Mouse (Mus musculus): ENCODE results near the gene Gatd1. TPM values are rescaled to one million over a fixed set of nuclear protein-coding genes. Genes with fewer than 3 reads are reported as not detected.

The Gatd1 gene
- polyA plus RNA-seq, 1 experiment from 2014 or later: 13.5 TPM

DNA sequence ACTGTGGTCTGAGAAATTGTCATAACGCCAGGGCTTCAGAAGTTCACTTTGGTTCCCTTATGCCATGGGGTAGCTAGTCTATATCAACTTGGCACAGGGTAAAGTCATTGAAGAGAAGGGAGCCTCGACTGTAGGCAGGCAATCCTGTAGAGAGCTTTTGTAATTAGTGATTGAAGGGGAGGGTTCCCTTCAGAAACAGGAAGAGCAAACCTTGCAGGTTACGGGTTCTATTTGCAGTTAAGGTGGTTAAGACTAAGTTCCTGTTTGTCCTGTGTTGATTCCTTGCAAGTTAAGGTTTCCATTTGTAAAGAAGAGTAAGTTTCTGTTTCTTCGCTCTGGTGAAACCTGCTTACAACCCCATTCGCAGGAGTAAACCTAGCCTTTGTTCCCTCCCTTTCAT is 44.0 kb downstream of the Gatd1 start:
- no peak for ATAC-seq (ENCODE audit: low read depth)
- peaks cover 23% of the 10 kb centered on the region for H3K4me1 ChIP-seq (ENCODE audit: control insufficient read depth, low read depth, low read length)
- no peak overlapping the region; the same call in 1 of the 2 replicates for H3K9ac ChIP-seq (ENCODE audit: low read depth, low read length)
- H3K27me3 ChIP-seq (ENCODE audit: control insufficient read depth, insufficient read depth, low read depth, low read length): no peaks in the 10 kb centered on the region
- no peak overlapping the region for H3K4me2 ChIP-seq (ENCODE audit: low read depth, low read length)
- WGBS (ENCODE audit: insufficient replicate concordance): 32% methylated on average over 5 of the region's 5 CpGs
- H3K9me3 ChIP-seq (replicated peaks; ENCODE audit: control insufficient read depth, low read length): no peaks in the 10 kb centered on the region
- no peaks in the 10 kb centered on the region for H3K36me3 ChIP-seq (ENCODE audit: control insufficient read depth, insufficient read depth)
- H3K27ac ChIP-seq (ENCODE audit: low read length): peak overlapping the region; percentile 51
- no peak overlapping the region for H3K4me3 ChIP-seq (ENCODE audit: low read depth, low read length)

DNA sequence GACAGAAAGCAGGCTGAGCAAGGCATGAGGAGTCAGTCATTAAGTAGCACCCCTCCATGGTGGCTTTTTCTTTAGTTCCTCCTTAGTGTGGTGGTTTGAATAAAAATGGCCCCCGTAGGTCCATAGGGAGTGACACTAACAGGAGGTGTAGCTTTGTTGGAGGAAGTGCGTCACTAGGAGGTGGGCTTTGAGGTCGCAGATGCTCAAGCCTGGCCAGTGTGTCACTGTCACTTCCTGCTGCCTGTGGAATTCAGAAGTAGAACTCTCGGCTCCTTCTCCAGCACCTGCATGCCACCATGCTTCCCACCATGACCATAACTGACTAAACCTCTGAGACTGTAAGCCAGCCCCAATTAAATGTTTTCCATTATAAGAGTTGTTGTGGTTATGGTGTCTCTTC is 46.6 kb downstream of the Gatd1 start:
- Histone ChIP-seq H3K27ac (ENCODE audit: low read length) (no peak overlapping the region), H3K4me2 (ENCODE audit: low read depth, low read length) (no peak overlapping the region), H3K36me3 (ENCODE audit: control insufficient read depth, insufficient read depth) (no peaks in the 10 kb centered on the region), H3K4me3 (ENCODE audit: low read depth, low read length) (no peak overlapping the region), H3K9me3 (replicated peaks; ENCODE audit: control insufficient read depth, low read length) (no peaks in the 10 kb centered on the region), H3K9ac (ENCODE audit: low read depth, low read length) (no peak overlapping the region), H3K4me1 (ENCODE audit: control insufficient read depth, low read depth, low read length) (peaks cover 41% of the 10 kb centered on the region), H3K27me3 (ENCODE audit: control insufficient read depth, insufficient read depth, low read depth, low read length) (no peaks in the 10 kb centered on the region)
- WGBS (ENCODE audit: insufficient replicate concordance): 71% methylated on average over 4 of the region's 4 CpGs
- no peak for ATAC-seq (ENCODE audit: low read depth)

DNA sequence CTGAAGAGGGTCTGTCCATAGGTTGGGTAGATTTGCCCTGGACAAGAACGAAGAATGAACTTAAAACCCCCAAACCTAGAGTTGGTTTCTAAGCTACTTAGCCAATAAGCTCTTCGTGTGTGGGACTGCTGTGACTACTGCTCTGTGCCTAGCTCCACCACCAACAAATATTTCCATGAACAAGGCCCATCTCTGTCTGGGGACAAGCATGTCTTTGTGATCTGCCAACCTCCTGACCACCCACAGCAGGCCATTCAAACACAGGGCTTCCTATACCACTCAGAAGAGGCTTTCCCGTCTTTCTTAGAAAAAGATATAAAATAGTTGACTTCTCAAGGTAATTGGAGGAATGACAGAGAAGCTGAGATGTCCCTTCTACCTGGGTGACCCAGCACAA is 48.9 kb downstream of the Gatd1 start:
- Histone ChIP-seq H3K36me3 (ENCODE audit: control insufficient read depth, insufficient read depth) (no peaks in the 10 kb centered on the region), H3K4me3 (ENCODE audit: low read depth, low read length) (no peak overlapping the region), H3K9me3 (replicated peaks; ENCODE audit: control insufficient read depth, low read length) (no peaks in the 10 kb centered on the region), H3K9ac (ENCODE audit: low read depth, low read length) (peak overlapping the region; percentile 54; the same call in 1 of the 2 replicates), H3K27me3 (ENCODE audit: control insufficient read depth, insufficient read depth, low read depth, low read length) (peaks cover 7% of the 10 kb centered on the region), H3K4me2 (ENCODE audit: low read depth, low read length) (peak overlapping the region; percentile 59), H3K27ac (ENCODE audit: low read length) (peak overlapping the region; percentile 97), H3K4me1 (ENCODE audit: control insufficient read depth, low read depth, low read length) (peaks cover 36% of the 10 kb centered on the region)
- no peak for ATAC-seq (ENCODE audit: low read depth)
- 55% methylated on average over 3 of the region's 3 CpGs for WGBS (ENCODE audit: insufficient replicate concordance)

DNA sequence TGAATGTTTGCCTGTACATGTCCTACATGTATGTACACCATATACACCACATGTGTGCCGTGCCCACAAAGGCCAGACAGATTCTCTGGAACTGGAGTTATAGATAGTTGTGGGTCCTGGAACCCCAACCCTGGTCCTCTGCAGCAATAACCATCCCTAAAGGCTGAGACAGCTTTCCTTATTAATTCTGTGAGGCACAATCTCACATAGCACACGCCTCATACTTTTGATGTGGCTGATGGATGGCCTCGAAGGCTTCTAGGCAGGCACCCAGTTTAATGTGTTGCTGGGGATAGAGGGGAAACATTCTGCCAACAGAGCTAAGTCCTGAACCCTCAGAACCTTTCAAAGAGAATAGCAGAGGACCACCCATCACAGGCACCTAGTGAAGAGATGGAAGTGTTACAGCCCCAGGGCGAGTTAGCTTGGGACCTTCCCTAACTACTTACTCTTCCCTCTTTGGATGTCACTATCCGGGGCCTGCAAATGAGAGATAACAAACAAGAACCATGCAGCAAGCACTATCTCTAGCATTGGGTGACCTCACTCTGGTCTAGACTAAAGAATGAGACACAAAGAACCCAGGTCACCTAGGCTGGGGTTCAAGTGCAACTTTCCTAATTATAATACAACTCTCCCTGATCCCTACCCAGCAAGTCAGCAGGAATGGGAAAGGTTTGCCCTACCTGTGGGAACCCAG is 49.4 kb downstream of the Gatd1 start:
- WGBS (ENCODE audit: insufficient replicate concordance): 36% methylated on average over 5 of the region's 5 CpGs
- peak; percentile 96 for ATAC-seq (ENCODE audit: low read depth)

DNA sequence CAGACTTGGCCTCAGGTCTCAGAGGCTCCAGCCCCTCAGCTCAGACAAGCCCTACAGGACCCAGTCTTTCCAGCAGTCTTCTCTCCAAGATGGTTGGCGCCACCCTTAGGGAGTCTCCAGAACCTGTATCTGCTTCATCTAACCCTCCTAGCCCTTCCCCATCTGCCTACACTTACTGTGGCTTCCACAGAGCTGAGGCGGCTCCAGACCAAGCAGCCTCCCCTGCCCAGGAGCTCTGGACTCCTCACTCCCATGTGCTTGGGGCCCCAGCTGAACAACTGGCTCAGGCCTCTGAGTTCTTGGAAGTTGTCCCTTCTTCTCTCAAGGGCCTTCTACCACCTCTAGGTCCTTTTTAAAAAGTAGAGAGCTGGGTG is 50.2 kb downstream of the Gatd1 start:
- Histone ChIP-seq H3K4me2 (ENCODE audit: low read depth, low read length) (peak overlapping the region; percentile 11; the same call in 1 of the 2 replicates), H3K9ac (ENCODE audit: low read depth, low read length) (peak overlapping the region; percentile 53), H3K27ac (ENCODE audit: low read length) (peak overlapping the region; percentile 97), H3K9me3 (replicated peaks; ENCODE audit: control insufficient read depth, low read length) (no peaks in the 10 kb centered on the region), H3K4me3 (ENCODE audit: low read depth, low read length) (no peak overlapping the region; the same call in 1 of the 2 replicates), H3K4me1 (ENCODE audit: control insufficient read depth, low read depth, low read length) (peaks cover 30% of the 10 kb centered on the region), H3K27me3 (ENCODE audit: control insufficient read depth, insufficient read depth, low read depth, low read length) (peaks cover 7% of the 10 kb centered on the region), H3K36me3 (ENCODE audit: control insufficient read depth, insufficient read depth) (no peaks in the 10 kb centered on the region)
- peak; percentile 23 for ATAC-seq (ENCODE audit: low read depth)
- 57% methylated on average over 2 of the region's 2 CpGs for WGBS (ENCODE audit: insufficient replicate concordance)

More for the DNA sequence above, 49.4 kb downstream of the Gatd1 start:
- Histone ChIP-seq H3K36me3 (ENCODE audit: control insufficient read depth, insufficient read depth) (no peaks in the 10 kb centered on the region), H3K27me3 (ENCODE audit: control insufficient read depth, insufficient read depth, low read depth, low read length) (peaks cover 7% of the 10 kb centered on the region), H3K4me3 (ENCODE audit: low read depth, low read length) (peak overlapping the region; percentile 7; the same call in 1 of the 2 replicates), H3K9ac (ENCODE audit: low read depth, low read length) (peak overlapping the region; percentile 54), H3K4me1 (ENCODE audit: control insufficient read depth, low read depth, low read length) (peaks cover 32% of the 10 kb centered on the region), H3K27ac (ENCODE audit: low read length) (peak overlapping the region; percentile 97), H3K9me3 (replicated peaks; ENCODE audit: control insufficient read depth, low read length) (no peaks in the 10 kb centered on the region), H3K4me2 (ENCODE audit: low read depth, low read length) (peak overlapping the region; percentile 59)

DNA sequence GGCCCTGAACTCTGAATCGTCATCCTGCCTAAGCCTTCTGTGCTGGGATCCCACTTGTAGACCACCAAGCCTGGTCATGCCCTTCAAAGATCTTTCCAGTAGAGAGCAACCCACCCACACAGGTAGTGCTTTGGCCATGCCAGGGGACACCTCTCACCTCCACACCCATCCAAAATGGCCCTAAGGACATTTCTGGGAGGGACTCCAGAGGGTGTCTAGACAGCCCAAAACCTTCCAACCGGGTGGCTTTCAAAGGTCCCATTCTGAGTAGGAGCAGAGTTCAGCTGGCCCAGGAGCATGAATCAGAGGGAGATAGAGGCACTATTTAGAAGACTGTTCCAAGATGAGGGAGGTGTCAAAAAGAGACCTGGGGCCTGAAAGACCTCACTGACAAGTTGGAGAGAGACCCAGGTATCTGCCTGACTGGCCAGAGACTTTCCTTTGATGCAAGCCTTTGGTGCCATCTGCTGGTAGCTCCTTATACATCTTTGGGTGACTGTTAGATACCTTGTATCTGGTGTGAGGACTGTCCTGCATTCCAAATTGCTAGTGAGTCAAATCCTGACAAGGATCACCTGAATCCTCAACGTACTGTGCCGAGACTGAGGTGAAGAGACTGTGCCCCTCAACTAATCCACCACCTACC is 50.7 kb downstream of the Gatd1 start:
- Histone ChIP-seq H3K27ac (ENCODE audit: low read length) (peak overlapping the region; percentile 97), H3K4me3 (ENCODE audit: low read depth, low read length) (no peak overlapping the region), H3K4me2 (ENCODE audit: low read depth, low read length) (peak overlapping the region; percentile 11; the same call in 1 of the 2 replicates), H3K36me3 (ENCODE audit: control insufficient read depth, insufficient read depth) (no peaks in the 10 kb centered on the region), H3K9ac (ENCODE audit: low read depth, low read length) (peak overlapping the region; percentile 53), H3K9me3 (replicated peaks; ENCODE audit: control insufficient read depth, low read length) (no peaks in the 10 kb centered on the region), H3K4me1 (ENCODE audit: control insufficient read depth, low read depth, low read length) (peaks cover 30% of the 10 kb centered on the region), H3K27me3 (ENCODE audit: control insufficient read depth, insufficient read depth, low read depth, low read length) (peaks cover 7% of the 10 kb centered on the region)
- WGBS (ENCODE audit: insufficient replicate concordance): 45% methylated on average over 4 of the region's 4 CpGs
- peak; percentile 61 for ATAC-seq (ENCODE audit: low read depth)

DNA sequence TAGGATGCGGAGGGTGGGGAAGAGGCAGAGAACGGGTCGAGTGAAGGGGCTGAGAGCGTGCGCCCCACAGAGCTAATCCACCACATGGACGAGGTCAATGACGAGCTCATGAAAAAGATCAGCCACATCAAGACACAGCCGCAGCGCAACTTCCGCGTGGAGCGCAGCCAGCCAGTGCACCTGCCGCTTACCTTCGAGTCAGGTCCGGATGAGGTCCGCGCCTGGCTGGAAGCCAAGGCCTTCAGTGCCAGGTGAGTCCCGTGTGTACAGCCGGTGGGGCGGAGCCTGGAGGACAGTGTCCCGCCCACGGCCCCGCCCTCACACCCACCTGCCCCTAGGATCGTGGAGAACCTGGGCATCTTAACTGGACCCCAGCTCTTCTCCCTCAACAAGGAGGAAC is 52.4 kb downstream of the Gatd1 start:
- peaks cover 7% of the 10 kb centered on the region for H3K27me3 ChIP-seq (ENCODE audit: control insufficient read depth, insufficient read depth, low read depth, low read length)
- H3K4me1 ChIP-seq (ENCODE audit: control insufficient read depth, low read depth, low read length): peaks cover 30% of the 10 kb centered on the region
- no peak overlapping the region for H3K4me3 ChIP-seq (ENCODE audit: low read depth, low read length)
- WGBS (ENCODE audit: insufficient replicate concordance): 26% methylated on average over 24 of the region's 24 CpGs
- H3K4me2 ChIP-seq (ENCODE audit: low read depth, low read length): no peak overlapping the region
- no peak overlapping the region for H3K9ac ChIP-seq (ENCODE audit: low read depth, low read length)
- ATAC-seq (ENCODE audit: low read depth): no peak
- H3K36me3 ChIP-seq (ENCODE audit: control insufficient read depth, insufficient read depth): no peaks in the 10 kb centered on the region
- H3K27ac ChIP-seq (ENCODE audit: low read length): no peak overlapping the region
- H3K9me3 ChIP-seq (replicated peaks; ENCODE audit: control insufficient read depth, low read length): no peaks in the 10 kb centered on the region
